Mouse (Mus musculus) lung, adult 2 months (tissue): ENCODE data around the gene Baz2b.

Experiments
- CTCF ChIP-seq: fragments of 200-500 bp; IDR thresholded peaks from 2 replicates; pipeline ENCODE4 v1.5.1; 2011; ENCODE audit warnings: mild to moderate bottlenecking, low read length, control low read depth; ENCODE audit not compliant: insufficient read depth
- POLR2A ChIP-seq: fragments of 200-500 bp; IDR thresholded peaks from 2 replicates; pipeline ENCODE4 v1.6.1; 2011; ENCODE audit warnings: low read depth, mild to moderate bottlenecking, control low read depth, low read length, borderline replicate concordance; ENCODE audit errors: extremely low read depth

DNA sequence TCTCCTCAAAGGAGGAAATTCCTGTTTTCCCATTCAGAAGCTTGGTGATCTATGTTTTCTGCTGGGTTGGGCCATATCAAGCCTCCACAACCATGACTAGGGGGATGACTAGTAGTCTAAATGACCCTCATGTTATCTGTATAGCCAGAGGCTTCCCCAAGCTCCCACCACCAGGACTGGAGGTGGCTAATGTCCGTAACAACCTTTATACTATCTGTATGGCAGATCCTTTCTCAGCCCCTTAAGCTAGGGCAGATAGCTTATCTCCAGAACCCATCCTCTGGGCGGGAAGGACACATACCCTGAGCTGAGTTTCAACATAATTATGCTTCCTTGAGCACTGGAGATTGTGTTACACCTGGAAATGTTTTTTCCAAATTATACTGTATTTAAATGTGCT is 45.9 kb downstream of the Baz2b start:
- TF ChIP-seq POLR2A (no peak), CTCF (no peak)
